Mouse (Mus musculus): ENCODE measurements around the gene Yy2. TPM values are rescaled to one million over a fixed set of nuclear protein-coding genes. Genes with fewer than 3 reads are reported as not detected.

Yy2 gene
- under 1 TPM; 0.58 to 0.64 TPM for total RNA-seq (2021)
- long read RNA-seq, experiment 1, result 0 reads
- long read RNA-seq, experiment 2, result 0 reads

DNA sequence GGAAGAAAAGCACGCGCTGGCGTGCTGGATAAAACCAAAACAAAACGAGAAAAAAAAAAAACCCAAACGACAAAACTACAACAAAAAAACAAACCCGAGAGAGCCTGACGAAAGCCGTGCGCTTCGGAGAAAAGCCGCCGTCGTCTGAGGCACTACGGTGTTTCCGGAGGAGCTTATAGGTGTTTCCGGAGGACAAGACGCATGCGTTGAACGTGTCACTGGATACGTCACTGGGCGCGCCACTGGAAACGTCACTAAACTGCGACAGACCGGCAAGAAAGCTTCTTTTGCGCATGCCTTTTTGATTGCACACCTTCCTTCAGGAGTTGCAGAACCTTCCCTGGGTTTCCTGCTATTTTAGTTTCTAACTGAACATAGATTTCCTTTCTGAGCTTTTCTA lies at the start of gene Yy2:
Yy2 (minus strand) TSS at position 146 of the 400 bp plus-strand sequence.
- no peak for DNase-seq
- intact Hi-C loops (cut with DNase I; ENCODE audit: low total_unique reads), result no loop called here

DNA sequence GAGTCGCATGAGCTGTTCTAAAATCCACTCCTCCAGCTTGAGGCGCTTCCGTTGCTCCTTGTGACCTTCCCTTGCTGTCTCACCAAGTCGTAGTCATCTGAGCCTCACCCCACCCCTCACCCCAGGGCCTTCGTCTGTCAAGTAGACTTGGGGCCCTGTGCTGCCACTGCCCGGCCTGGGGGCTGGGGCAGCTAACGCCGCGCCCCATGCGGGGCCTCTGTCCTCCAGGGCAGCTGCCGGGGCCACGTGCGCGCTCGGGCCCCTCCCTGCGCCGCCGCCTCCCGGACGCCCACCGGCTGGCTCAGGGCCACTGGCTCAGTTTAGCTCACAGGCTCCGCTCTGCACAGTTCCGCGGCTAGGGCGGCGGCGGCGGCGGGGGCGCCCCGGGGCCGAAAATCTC lies 44.1 kb upstream of the Yy2 start:
- no peak for DNase-seq
- intact Hi-C loops (cut with DNase I; ENCODE audit: low total_unique reads), result no loop called here

DNA sequence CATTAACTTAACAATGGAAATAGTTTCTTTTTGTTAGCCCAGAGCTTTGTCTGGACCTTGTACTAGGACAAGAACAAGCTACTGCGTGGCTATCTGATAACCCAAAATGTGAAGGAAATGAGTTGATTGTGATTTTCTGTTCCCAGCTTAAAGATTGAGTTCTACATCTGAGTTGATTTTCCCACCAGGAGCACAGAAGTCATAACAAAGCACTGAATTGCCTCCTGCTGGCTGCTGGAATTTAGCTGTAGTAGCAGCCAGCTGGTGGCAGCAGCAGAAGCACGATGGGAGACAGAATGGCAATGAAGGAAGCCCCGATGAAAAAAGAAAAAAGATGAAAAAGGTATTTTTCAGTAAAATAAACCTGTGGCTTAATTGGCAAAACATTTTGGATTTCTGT lies 32.7 kb upstream of the Yy2 start:
- intact Hi-C loops (cut with DNase I; ENCODE audit: low total_unique reads), result no loop called here
- no peak for DNase-seq

DNA sequence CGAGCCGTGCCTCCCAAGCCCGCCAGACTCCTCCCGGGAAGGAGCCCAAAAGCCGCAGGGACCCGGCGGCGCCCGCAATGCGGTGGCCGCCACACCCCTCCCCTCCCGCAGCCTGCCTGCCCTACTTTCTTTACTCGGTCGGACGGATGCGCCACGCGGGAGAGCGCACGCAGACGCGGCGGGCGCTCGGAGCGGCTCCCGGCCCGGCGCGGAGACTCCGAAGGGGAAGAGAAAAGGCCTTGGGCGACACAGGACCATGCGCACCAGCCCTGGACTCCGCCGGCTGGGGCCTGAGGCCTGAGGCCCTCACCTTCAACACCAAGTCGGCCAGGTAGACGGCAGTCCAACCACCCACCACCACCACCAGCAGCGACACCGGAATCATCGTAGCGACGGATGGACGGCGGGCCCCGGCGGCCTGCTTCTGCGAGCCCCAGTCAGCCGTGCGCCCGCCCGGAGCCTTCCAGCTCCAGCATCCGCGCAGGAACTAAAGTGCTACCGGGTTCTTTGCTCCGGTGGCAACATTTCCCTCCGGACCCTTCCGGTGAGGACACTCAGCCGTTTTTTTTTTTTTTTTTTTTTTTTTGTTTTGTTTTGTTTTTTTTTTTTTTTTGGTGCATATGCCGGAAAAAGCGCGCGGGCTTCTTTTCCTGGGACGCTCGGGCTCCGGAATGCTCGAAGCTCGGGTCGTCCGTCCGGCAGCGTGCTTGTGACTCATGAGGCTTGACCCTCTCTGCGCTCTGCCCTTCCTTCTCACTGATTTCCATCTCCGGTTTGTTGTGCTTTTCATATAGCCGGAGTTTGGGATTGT lies 29.6 kb upstream of the Yy2 start, which contains the start of gene Mbtps2:
Mbtps2 (minus strand) TSS at position 530 of the 811 bp plus-strand sequence.
- intact Hi-C loops (cut with DNase I; ENCODE audit: low total_unique reads), result no loop called here
- DNase-seq, result peak; percentile 70

DNA sequence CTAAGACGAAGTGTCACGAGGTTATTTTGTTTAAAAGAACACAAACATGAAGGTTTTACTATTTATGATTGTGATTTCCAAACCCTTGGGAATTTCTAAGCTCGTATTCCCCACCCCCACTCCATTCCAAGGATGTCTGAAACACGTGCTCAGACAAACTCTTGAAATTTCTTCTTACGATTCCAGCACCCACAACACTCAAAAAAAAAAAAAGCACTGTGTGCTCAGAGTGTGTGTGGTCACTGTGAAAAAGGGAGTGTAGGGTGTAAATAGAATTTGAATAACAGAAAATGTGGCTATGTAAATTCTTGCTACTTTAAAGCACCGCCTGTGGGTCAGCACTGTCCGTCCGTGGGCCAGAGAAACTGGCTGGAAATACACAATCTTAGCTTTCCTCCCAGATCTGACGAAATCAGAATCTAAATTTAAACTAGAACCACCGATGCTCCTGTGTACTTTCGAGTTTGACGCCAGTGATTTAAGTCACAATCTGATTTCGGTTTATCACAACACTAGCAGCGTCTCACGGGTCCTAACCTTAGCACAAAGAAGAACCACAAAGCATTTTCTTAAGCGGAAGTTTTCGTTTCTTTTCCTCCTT lies 28.9 kb upstream of the Yy2 start:
- intact Hi-C loops (cut with DNase I; ENCODE audit: low total_unique reads), result no loop called here
- no peak for DNase-seq

DNA sequence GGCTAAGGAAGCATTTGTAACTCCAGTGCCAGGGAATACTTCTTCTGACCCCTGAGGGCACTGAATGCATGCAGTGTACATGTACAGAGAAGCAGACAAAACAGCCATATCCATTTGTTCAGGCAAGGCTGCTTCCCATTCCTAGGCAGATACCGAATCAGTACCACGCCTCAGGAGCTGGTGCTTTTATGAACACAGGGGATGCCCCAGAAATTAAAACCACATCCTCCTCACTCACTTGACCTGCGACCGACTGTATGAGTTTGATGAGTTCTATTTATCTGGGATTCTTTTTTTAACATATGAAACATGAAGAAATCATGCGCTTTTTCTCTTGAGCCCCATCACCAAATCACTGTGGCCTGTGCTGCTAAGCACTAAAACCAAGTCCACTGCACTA lies 28.0 kb upstream of the Yy2 start:
- intact Hi-C loops (cut with DNase I; ENCODE audit: low total_unique reads), result no loop called here
- no peak for DNase-seq

DNA sequence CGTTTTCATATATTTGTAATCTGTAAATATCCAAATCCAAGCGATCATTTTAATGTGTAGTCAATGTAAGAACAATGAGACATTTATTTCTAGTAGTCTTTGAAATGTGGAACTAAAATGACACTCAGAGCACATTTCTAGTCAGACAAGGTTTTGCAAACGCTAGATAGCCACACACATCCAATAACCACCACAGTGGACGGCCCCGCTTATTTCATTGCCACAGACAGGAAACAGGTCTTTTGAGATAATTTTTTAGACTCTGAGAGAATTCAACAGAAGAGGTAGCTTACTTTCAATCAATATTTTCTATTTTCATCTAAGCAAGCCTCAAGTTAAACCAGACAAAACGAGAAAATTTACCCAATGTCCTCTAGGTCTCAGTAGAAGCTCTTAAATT lies 27.1 kb upstream of the Yy2 start:
- no peak for DNase-seq
- intact Hi-C loops (cut with DNase I; ENCODE audit: low total_unique reads), result no loop called here

DNA sequence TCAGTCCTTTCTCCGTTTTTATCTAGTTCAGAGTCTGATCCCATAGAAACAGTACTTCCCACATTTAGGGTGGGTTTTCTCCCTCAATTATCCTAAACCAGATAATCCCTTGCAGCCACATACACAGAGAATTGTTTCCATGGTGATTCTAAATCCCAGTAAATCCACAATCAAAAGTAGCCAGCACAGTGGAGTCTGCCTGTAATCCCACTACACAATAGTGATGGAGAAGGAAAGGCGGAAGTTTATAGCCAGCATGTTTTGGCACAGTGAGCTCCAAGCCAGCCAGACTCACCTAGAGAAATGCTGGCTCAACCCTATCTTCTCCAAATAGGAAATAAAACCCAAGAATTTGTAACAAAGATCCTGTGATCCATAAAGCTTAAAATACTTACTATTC lies 25.8 kb upstream of the Yy2 start:
- intact Hi-C loops (cut with DNase I; ENCODE audit: low total_unique reads), result no loop called here
- DNase-seq, result no peak

DNA sequence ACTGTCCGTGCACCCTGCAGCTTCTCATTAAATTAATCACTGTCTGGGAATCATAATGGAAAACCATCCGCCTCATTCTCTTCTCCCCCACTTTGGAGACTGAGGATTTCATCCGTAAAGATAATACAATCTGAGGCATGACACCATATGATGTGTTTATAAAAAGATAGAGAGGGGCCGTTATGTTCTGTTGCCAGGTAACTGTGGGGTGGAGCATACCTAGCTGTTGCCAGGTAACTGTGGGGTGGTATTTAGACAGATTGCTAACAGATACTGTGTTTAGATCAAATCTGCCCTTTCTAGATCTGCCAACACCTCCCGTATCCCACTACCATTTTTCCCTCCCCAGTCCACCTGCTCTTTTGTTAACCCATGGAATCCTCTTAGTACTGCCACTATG lies 18.2 kb upstream of the Yy2 start:
- DNase-seq, result no peak
- intact Hi-C loops (cut with DNase I; ENCODE audit: low total_unique reads), result no loop called here

DNA sequence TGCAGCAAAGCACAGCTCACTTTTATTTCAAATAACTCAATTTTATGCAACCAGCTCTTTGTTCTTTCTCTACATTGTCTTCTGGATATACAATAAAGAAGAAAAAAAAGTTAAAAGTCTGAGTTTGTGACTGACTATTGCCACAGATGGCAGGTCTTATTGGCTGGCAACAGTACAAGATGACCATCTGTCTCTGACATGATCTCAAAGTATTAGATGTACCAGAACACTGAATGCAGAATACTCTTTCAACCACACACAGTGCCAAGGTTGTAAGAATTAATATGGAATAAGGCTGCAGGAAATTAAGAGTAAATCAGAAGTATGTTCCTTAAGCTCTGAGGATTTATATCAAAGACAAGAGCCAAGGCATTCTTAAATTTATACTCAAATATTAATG lies 17.6 kb upstream of the Yy2 start:
- no peak for DNase-seq
- intact Hi-C loops (cut with DNase I; ENCODE audit: low total_unique reads), result no loop called here

DNA sequence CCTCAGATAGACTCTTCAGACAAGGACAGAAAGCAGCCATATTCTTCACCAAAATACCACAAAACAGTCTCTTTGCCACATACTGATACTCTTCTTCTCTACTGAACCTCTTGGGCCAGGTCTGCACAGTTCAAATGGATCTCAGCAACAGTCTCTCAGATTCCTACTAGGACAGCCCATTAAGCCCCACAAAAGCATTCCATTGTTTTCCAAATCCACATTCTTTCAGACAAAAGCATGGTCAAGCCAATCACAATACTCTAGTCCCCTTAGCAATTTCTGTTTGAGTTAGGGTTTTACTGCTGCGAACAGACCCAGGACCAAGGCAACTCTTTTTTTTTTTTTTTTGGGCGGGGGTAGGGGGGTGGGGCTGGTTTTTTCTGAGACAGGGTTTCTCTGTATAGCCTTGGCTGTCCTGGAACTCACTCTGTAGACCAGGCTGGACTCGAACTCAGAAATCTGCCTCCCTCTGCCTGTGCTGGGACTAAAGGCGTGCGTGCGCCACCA lies 10.4 kb upstream of the Yy2 start:
- intact Hi-C loops (cut with DNase I; ENCODE audit: low total_unique reads), result no loop called here
- no peak for DNase-seq

DNA sequence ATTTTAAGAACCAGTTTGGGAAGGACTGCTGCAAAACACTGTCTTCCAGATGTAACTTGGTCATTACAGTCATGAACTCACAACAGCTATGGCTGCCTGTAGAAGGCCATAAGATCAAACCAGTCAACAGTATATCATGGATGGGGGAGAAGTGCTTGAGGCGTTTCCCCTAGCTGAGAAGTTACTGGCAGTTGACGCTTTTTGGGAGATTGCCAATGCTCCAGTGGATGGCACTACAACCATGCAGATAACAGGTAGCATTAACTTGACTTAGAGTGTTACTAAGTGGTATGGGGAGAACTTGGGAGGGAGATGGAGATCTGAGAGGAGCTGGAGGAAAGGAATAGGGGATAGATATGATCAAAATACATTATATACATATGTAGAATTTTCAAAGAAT lies 5.9 kb upstream of the Yy2 start:
- intact Hi-C loops (cut with DNase I; ENCODE audit: low total_unique reads), result no loop called here
- no peak for DNase-seq

DNA sequence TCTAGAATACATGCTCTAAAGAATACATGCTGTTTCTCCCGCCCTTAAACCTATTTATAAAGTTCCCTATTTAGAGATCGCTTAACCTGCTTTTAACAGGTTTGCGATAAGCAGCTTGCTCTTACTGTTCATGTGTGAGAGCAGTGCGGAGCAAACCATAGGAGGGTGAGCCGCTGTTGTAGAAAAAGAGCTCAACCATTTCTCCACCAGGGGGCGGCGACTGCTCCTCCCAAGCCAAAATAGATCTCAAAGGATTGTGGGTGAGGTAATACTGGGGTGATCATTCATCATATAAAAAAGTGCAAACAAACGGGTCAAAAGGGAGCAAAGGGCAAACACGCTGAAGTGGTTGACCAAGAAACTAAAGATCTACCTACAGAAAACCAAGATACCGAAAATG lies 5.0 kb downstream of the Yy2 start:
- DNase-seq, result no peak
- intact Hi-C loops (cut with DNase I; ENCODE audit: low total_unique reads), result no loop called here

DNA sequence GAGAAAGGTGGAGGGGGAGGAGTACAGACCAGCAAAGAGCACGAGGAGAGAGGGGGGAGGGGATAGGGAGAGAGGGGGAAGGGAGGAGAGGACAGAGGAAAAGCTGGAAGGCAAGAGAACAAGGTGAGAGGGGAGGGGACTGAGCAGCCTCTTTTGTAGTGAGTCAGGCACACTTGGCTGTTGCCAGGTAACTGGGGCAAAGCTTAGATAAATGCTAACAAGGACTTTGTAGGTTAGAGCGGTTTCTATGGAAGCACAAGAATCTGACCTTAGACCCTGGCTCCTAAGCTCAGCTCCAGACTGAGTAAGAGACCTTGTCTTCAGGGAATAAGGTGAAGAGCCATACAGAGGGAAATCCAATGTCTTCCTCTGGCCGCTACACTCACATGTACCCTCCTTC lies 21.7 kb downstream of the Yy2 start:
- DNase-seq, result no peak
- intact Hi-C loops (cut with DNase I; ENCODE audit: low total_unique reads), result no loop called here

Other genes starting within 250 kb of the Yy2 start
- gene Phex, start 153.7 kb downstream of the Yy2 start, total RNA-seq (2021), result under 1 TPM; 0.49 to 0.53 TPM
- gene Sms, start 76.7 kb downstream of the Yy2 start, total RNA-seq (2021), result 10 to 100 TPM; 32.8 to 40.5 TPM
- gene Mbtps2, start 29.7 kb upstream of the Yy2 start, total RNA-seq (2021), result 10 to 100 TPM; 12.6 to 13.8 TPM
- 100 to 1,000 TPM; 453 to 560 TPM for gene Smpx, start 129.9 kb upstream of the Yy2 start, total RNA-seq (2021)
- gene Klhl34, start 249.4 kb upstream of the Yy2 start, total RNA-seq (2021), result 1 to 10 TPM; 7.3 to 9.2 TPM

Measured in gastrocnemius, postnatal 14 days (tissue).